Mouse (Mus musculus): ENCODE measurements around the gene Glis1. TPM values are rescaled to one million over a fixed set of nuclear protein-coding genes. Genes with fewer than 3 reads are reported as not detected.

Glis1 gene
- polyA plus RNA-seq, 1 experiment from 2014 or later: 0.18 TPM

DNA sequence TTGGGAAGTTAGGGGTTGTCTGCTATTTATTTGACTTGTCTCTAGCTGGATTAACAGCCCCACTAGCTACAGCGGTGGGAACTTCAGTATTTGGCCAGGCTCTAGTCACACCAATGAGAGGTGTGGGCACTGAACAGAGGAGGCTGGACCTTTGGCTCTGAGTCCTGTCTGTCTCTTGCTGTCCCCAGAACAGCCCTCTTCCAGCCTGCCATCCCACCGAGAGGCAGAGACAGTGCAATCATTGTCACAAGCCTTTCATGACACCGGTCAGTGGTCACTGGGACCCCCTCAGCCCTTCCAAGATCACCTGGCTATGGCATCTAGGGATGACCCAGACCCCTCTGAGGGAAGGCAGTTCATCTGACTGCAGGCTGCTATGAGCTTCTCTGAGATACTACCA, 104.6 kb downstream of the Glis1 start:
- DNase-seq (no peak), ATAC-seq (no peak)
- no peaks in the 10 kb centered on the region for H3K27me3 ChIP-seq (ENCODE audit: insufficient read depth, low read length)
- 65% methylated on average over 3 of the region's 3 CpGs for WGBS (ENCODE audit: insufficient replicate concordance)
- H3K36me3 ChIP-seq (replicated peaks; ENCODE audit: insufficient read depth, low read length): no peaks in the 10 kb centered on the region
- TF ChIP-seq CTCF (IDR thresholded peaks at IDR 0.05; ENCODE audit: low read depth) (no peak), EP300 (IDR thresholded peaks at IDR 0.05; ENCODE audit: low read depth) (no peak)
- no peaks in the 10 kb centered on the region for H3K4me1 ChIP-seq (ENCODE audit: insufficient read depth)
- no peak overlapping the region for H3K4me2 ChIP-seq (ENCODE audit: low read depth, low read length)
- H3K9me3 ChIP-seq (ENCODE audit: low read length): no peaks in the 10 kb centered on the region
- H3K27ac ChIP-seq (ENCODE audit: low read depth): no peak overlapping the region
- H3K4me3 ChIP-seq (ENCODE audit: low read depth, low read length): no peak overlapping the region
- no peak overlapping the region for H3K9ac ChIP-seq (replicated peaks)

DNA sequence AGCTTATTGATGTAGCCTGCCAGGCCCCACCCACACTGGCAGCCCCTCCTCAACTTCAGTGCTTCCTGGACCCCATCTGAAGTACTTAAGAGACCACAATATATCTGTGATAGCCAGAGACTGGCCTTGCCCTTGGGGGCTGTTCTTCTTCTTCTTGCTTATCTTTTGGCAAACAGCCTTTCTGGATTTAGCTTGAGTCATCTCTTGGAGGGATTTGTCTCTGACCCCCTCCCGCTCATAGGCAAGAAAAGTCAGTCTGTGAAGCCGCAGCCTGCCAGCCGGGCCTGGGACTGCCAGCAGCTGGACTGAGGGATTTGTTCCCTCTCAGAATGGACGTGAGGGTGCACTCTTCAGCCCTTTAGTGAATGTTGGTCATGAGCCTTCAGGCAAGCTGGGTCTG, 107.4 kb downstream of the Glis1 start:
- DNase-seq (no peak), ATAC-seq (no peak)
- H3K36me3 ChIP-seq (replicated peaks; ENCODE audit: insufficient read depth, low read length): no peaks in the 10 kb centered on the region
- no peaks in the 10 kb centered on the region for H3K27me3 ChIP-seq (ENCODE audit: insufficient read depth, low read length)
- 48% methylated on average over 4 of the region's 4 CpGs for WGBS (ENCODE audit: insufficient replicate concordance)
- H3K4me2 ChIP-seq (ENCODE audit: low read depth, low read length): no peak overlapping the region
- H3K4me1 ChIP-seq (ENCODE audit: insufficient read depth): no peaks in the 10 kb centered on the region
- no peak overlapping the region for H3K9ac ChIP-seq (replicated peaks)
- no peak overlapping the region for H3K27ac ChIP-seq (ENCODE audit: low read depth)
- H3K9me3 ChIP-seq (ENCODE audit: low read length): no peaks in the 10 kb centered on the region
- TF ChIP-seq EP300 (IDR thresholded peaks at IDR 0.05; ENCODE audit: low read depth) (no peak), CTCF (IDR thresholded peaks at IDR 0.05; ENCODE audit: low read depth) (no peak)
- no peak overlapping the region for H3K4me3 ChIP-seq (ENCODE audit: low read depth, low read length)

DNA sequence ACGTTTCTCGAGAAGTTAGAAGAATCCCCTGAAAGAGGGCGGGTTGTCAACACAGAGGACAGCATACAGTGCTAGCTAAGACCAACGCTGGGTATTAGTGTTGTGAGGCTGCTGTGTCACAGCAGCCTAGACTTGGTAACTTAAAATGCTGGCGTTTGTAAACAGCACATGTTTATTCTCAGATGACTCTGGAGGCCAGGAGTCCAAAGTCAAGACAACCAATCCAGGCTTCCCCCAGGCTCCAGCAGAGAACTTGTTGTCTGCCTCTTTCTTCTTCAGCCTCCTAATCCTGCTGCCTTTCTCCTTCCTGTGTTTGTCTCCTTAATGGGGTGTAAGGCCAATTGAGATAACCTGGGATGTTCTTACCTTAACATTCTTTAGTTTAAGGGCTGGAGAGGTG, 110.5 kb downstream of the Glis1 start:
- TF ChIP-seq EP300 (IDR thresholded peaks at IDR 0.05; ENCODE audit: low read depth) (no peak), CTCF (IDR thresholded peaks at IDR 0.05; ENCODE audit: low read depth) (no peak)
- H3K9ac ChIP-seq (replicated peaks): no peak overlapping the region
- H3K4me2 ChIP-seq (ENCODE audit: low read depth, low read length): no peak overlapping the region
- no peaks in the 10 kb centered on the region for H3K9me3 ChIP-seq (ENCODE audit: low read length)
- H3K4me1 ChIP-seq (ENCODE audit: insufficient read depth): no peaks in the 10 kb centered on the region
- H3K36me3 ChIP-seq (replicated peaks; ENCODE audit: insufficient read depth, low read length): no peaks in the 10 kb centered on the region
- no peaks in the 10 kb centered on the region for H3K27me3 ChIP-seq (ENCODE audit: insufficient read depth, low read length)
- H3K27ac ChIP-seq (ENCODE audit: low read depth): no peak overlapping the region
- H3K4me3 ChIP-seq (ENCODE audit: low read depth, low read length): no peak overlapping the region
- ATAC-seq: no peak
- WGBS (ENCODE audit: insufficient replicate concordance): 60% methylated on average over 5 of the region's 5 CpGs
- DNase-seq: no peak

DNA sequence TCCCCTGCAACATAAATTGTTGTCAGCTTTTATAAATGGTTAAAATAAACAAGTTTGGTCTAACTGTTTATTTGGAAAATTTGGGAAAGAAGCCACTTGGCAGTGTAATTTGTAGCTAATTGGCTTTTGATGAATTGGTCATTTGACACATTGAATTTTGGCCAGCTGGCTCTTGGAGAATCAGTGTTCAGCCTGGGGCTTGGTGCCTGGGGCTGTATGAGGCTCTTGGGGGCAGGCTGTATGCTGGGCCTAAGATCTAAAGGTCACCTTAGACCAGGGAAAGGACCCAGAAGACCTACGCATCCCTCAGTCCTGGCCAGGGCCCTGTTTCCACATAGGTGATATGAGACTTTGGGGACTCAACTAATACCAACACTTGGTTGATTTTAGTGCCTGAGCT, 111.3 kb downstream of the Glis1 start:
- Histone ChIP-seq H3K4me1 (ENCODE audit: insufficient read depth) (no peaks in the 10 kb centered on the region), H3K36me3 (replicated peaks; ENCODE audit: insufficient read depth, low read length) (no peaks in the 10 kb centered on the region), H3K9me3 (ENCODE audit: low read length) (no peaks in the 10 kb centered on the region), H3K9ac (replicated peaks) (no peak overlapping the region), H3K27ac (ENCODE audit: low read depth) (no peak overlapping the region), H3K4me3 (ENCODE audit: low read depth, low read length) (no peak overlapping the region), H3K4me2 (ENCODE audit: low read depth, low read length) (no peak overlapping the region), H3K27me3 (ENCODE audit: insufficient read depth, low read length) (no peaks in the 10 kb centered on the region)
- ATAC-seq (no peak), DNase-seq (no peak)
- TF ChIP-seq CTCF (IDR thresholded peaks at IDR 0.05; ENCODE audit: low read depth): no peak
- TF ChIP-seq EP300 (IDR thresholded peaks at IDR 0.05; ENCODE audit: low read depth): no peak
- 88% methylated on average over 1 of the region's 1 CpGs for WGBS (ENCODE audit: insufficient replicate concordance)

DNA sequence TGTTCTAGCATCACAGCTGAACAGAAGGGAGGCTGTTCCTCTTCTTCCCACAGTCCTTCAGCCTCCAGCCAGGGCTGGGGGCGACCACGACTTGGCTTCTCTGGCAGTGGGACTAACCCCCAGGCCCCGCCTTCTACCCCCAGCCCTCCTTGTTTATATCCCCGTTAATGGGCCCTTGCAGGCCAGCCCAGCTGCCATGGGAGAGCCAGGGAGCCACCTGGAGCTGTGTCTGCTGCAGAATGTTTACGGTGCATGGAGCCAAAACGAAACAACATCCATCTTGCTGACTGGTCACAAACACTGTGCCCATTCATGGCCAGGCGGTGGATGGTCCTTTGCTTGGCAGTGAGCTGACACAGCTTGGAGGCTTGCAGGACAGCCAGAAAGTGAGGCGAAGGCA, 112.1 kb downstream of the Glis1 start:
- H3K4me2 ChIP-seq (ENCODE audit: low read depth, low read length): no peak overlapping the region
- no peaks in the 10 kb centered on the region for H3K27me3 ChIP-seq (ENCODE audit: insufficient read depth, low read length)
- DNase-seq (no peak), ATAC-seq (no peak)
- H3K9ac ChIP-seq (replicated peaks): no peak overlapping the region
- no peaks in the 10 kb centered on the region for H3K4me1 ChIP-seq (ENCODE audit: insufficient read depth)
- H3K4me3 ChIP-seq (ENCODE audit: low read depth, low read length): no peak overlapping the region
- no peaks in the 10 kb centered on the region for H3K9me3 ChIP-seq (ENCODE audit: low read length)
- TF ChIP-seq EP300 (IDR thresholded peaks at IDR 0.05; ENCODE audit: low read depth): no peak
- no peak for TF ChIP-seq CTCF (IDR thresholded peaks at IDR 0.05; ENCODE audit: low read depth)
- no peak overlapping the region for H3K27ac ChIP-seq (ENCODE audit: low read depth)
- no peaks in the 10 kb centered on the region for H3K36me3 ChIP-seq (replicated peaks; ENCODE audit: insufficient read depth, low read length)
- WGBS (ENCODE audit: insufficient replicate concordance): 63% methylated on average over 8 of the region's 8 CpGs

DNA sequence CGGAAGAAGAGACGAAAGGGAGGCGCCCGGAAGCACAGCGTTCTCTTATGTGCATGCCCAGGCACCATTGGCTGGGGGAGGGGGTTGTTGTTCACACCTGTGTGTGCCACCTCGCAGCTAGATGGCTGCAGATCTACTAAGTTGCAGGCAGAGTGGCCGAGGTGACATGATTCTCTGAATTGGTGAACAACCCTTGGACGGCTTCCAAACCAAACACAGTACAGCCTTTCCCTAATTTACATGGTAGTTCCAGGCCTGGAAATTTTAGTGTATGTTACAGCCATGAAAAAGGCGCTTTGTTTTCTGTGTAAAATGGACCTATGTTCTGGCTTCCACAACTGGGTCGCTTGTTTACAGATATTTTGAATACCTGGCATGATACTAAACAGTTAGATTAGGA, 115.7 kb downstream of the Glis1 start:
- Histone ChIP-seq H3K4me1 (ENCODE audit: insufficient read depth) (peaks cover 6% of the 10 kb centered on the region; the same call in 1 of the 2 replicates), H3K4me2 (ENCODE audit: low read depth, low read length) (no peak overlapping the region), H3K27me3 (ENCODE audit: insufficient read depth, low read length) (no peaks in the 10 kb centered on the region), H3K36me3 (replicated peaks; ENCODE audit: insufficient read depth, low read length) (no peaks in the 10 kb centered on the region), H3K9ac (replicated peaks) (no peak overlapping the region), H3K4me3 (ENCODE audit: low read depth, low read length) (no peak overlapping the region), H3K9me3 (ENCODE audit: low read length) (no peaks in the 10 kb centered on the region), H3K27ac (ENCODE audit: low read depth) (no peak overlapping the region)
- TF ChIP-seq CTCF (IDR thresholded peaks at IDR 0.05; ENCODE audit: low read depth) (no peak), EP300 (IDR thresholded peaks at IDR 0.05; ENCODE audit: low read depth) (no peak)
- 76% methylated on average over 10 of the region's 10 CpGs for WGBS (ENCODE audit: insufficient replicate concordance)
- no peak for DNase-seq
- no peak for ATAC-seq

DNA sequence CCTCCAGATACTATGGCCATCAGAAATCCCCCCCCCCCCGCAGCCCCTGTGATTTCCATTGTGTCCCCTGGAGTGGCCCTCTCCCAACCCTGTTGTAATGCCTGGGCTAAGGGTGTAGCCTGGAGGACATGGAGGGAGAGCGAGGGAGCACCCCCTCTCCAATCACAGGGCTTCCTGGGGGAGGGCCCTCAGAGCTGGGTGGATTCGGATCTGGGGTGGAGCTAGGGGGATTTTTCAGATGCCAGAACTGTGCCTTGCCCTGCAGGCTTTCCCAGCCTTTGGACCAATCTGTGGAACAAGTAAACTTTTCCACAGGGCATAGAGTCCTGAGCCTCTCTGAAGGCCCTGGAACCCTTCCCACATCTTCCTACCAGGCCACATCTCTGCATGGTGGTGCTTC, 116.2 kb downstream of the Glis1 start:
- Histone ChIP-seq H3K36me3 (replicated peaks; ENCODE audit: insufficient read depth, low read length) (no peaks in the 10 kb centered on the region), H3K9ac (replicated peaks) (no peak overlapping the region), H3K4me3 (ENCODE audit: low read depth, low read length) (no peak overlapping the region), H3K27ac (ENCODE audit: low read depth) (no peak overlapping the region), H3K4me1 (ENCODE audit: insufficient read depth) (peaks cover 6% of the 10 kb centered on the region; the same call in 1 of the 2 replicates), H3K9me3 (ENCODE audit: low read length) (0 out of 2 replicates have a peak, but pooled peaks cover 1% of the 10 kb centered on the region), H3K27me3 (ENCODE audit: insufficient read depth, low read length) (no peaks in the 10 kb centered on the region), H3K4me2 (ENCODE audit: low read depth, low read length) (no peak overlapping the region)
- ATAC-seq (no peak), DNase-seq (no peak)
- 62% methylated on average over 3 of the region's 3 CpGs for WGBS (ENCODE audit: insufficient replicate concordance)
- TF ChIP-seq CTCF (IDR thresholded peaks at IDR 0.05; ENCODE audit: low read depth): no peak
- no peak for TF ChIP-seq EP300 (IDR thresholded peaks at IDR 0.05; ENCODE audit: low read depth)
